Mouse (Mus musculus) neural tube, embryonic 12.5 days (tissue): Measurements from ENCODE around the gene Lmntd1. TPM values are rescaled to one million over a fixed set of nuclear protein-coding genes. Genes with fewer than 3 reads are reported as not detected.

ENCODE experiments used
- ATAC-seq: fragments of 200-750 bp; cut with Nextera tagmentation; 2 replicates; pipeline ENCODE4 v1.8.0; 2017; ENCODE audit warnings: low read depth, mild to moderate bottlenecking, moderate TSS enrichment, moderate library complexity; ENCODE audit not compliant: low FRiP score
- H3K27ac ChIP-seq: fragments of 300-500 bp; sonication (generic); 2 replicates; pipeline ENCODE4 v1.5.1; 2016
- H3K27me3 ChIP-seq: fragments of 300-500 bp; sonication (generic); replicated peaks from 2 replicates; pipeline ENCODE4 v1.6.1; 2016; ENCODE audit warnings: mild to moderate bottlenecking
- H3K36me3 ChIP-seq: fragments of 300-500 bp; sonication (generic); 2 replicates; pipeline ENCODE4 v1.6.1; 2016; ENCODE audit warnings: mild to moderate bottlenecking
- H3K4me1 ChIP-seq: fragments of 300-500 bp; sonication (generic); 2 replicates; pipeline ENCODE4 v1.6.1; 2016
- H3K4me2 ChIP-seq: fragments of 300-500 bp; sonication (generic); replicated peaks from 2 replicates; pipeline ENCODE4 v1.6.1; 2016; ENCODE audit warnings: mild to moderate bottlenecking
- H3K4me3 ChIP-seq: fragments of 300-500 bp; sonication (generic); 2 replicates; pipeline ENCODE4 v1.5.1; 2016
- H3K9ac ChIP-seq: fragments of 300-500 bp; sonication (generic); 2 replicates; pipeline ENCODE4 v1.6.1; 2016; ENCODE audit warnings: mild to moderate bottlenecking
- H3K9me3 ChIP-seq: fragments of 300-500 bp; sonication (generic); 2 replicates; pipeline ENCODE4 v1.6.1; 2016; ENCODE audit warnings: mild to moderate bottlenecking
- whole genome bisulfite sequencing: fragments of 180-500 bp; shearing (Covaris S2); methylation state at CpG from one replicate; pipeline ENCODE4 v1.1.7; 2016; 5-methylcytosine and 5-hydroxymethylcytosine counted together
- polyA plus RNA-seq: library from polyadenylated mRNA; unstranded; fragments of >200 nt; fragmentation: Nextera tagmentation; extraction: Ambion mirVana; gene quantifications from 2 replicates; pipeline ENCODE4 v1.2.1, GENCODE M21; 2016

The Lmntd1 gene
- polyA plus RNA-seq, 1 experiment from 2014 or later: 0.60 TPM

DNA sequence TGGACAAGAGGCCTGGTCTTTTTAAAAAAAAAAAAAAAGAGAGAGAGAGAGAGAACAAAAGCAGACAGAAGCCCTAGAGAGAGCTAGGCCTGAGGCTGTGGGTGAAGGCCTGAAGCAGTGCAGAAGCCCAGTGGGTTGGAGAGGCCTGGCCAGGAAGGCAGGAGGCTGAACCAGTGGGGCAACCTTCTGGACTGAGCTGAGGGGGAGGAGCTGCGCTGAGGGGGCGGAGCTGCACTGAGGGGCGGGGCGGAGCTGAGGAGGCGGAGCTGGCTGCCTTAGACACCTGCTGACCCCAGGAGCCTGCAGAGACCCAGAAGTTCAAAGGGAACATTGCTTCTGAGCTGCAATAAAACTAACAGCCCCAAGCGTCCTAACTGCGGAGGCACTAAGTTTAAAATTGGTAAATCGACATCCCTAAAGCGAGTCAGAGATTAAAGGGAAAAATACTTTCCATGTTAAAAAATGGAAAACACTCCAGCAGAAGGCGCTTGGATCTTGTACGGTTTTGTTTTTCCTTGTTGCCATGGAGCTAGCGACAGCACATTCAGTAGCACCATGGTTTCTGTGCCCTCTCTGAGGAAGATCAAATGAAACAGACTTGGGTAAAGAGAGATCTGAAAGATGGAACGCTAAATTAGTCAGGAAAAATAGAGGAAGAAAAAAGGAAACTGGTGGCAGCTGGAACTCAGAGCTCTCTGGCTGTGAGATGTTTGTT, 68.0 kb downstream of the Lmntd1 start:
- H3K4me2 ChIP-seq: no peak overlapping the region
- H3K27me3 ChIP-seq: no peaks in the 10 kb centered on the region
- ATAC-seq: peak; percentile 63
- H3K4me3 ChIP-seq: no peak overlapping the region
- 9% methylated on average over 13 of the region's 13 CpGs for WGBS
- H3K9me3 ChIP-seq: peaks cover 8% of the 10 kb centered on the region; the same call in 1 of the 2 replicates
- H3K27ac ChIP-seq: no peak overlapping the region
- no peaks in the 10 kb centered on the region for H3K36me3 ChIP-seq
- H3K9ac ChIP-seq: no peak overlapping the region
- H3K4me1 ChIP-seq: no peaks in the 10 kb centered on the region

GRCm38 (mm10) chr6:145544838-145545237, 69.3 kb downstream of the Lmntd1 start:
- H3K27ac ChIP-seq: no peak overlapping the region
- WGBS: 89% methylated on average over 2 of the region's 2 CpGs
- no peaks in the 10 kb centered on the region for H3K27me3 ChIP-seq
- ATAC-seq: no peak
- H3K9ac ChIP-seq: no peak overlapping the region
- H3K4me3 ChIP-seq: no peak overlapping the region
- peaks cover 8% of the 10 kb centered on the region; the same call in 1 of the 2 replicates for H3K9me3 ChIP-seq
- H3K4me2 ChIP-seq: no peak overlapping the region
- no peaks in the 10 kb centered on the region for H3K4me1 ChIP-seq
- H3K36me3 ChIP-seq: no peaks in the 10 kb centered on the region

GRCm38 (mm10) chr6:145544304-145544703, 69.8 kb downstream of the Lmntd1 start:
- no peak overlapping the region for H3K9ac ChIP-seq
- 93% methylated on average over 12 of the region's 12 CpGs for WGBS
- H3K4me3 ChIP-seq: no peak overlapping the region
- no peaks in the 10 kb centered on the region for H3K27me3 ChIP-seq
- H3K4me1 ChIP-seq: peaks cover 5% of the 10 kb centered on the region
- no peak overlapping the region for H3K27ac ChIP-seq
- no peak for ATAC-seq
- peaks cover 8% of the 10 kb centered on the region; the same call in 1 of the 2 replicates for H3K9me3 ChIP-seq
- no peaks in the 10 kb centered on the region for H3K36me3 ChIP-seq
- no peak overlapping the region for H3K4me2 ChIP-seq

DNA sequence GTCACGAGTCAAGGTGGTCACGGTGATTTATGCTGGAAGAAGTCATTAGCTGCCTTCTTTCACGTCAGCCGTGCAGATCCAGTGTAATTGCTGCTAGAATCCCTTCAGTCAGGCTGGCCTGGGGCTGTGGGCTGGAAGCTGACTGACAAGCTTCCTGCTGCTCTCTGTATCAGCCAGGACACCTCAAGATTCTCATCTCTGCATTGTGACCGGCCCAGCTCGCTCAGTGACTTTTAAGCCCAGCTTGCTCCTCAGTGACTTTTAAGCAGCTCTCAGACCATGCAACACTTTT, 74.6 kb downstream of the Lmntd1 start:
- ATAC-seq: peak; percentile 70
- H3K4me1 ChIP-seq: peaks cover 15% of the 10 kb centered on the region
- no peak overlapping the region for H3K27ac ChIP-seq
- H3K4me3 ChIP-seq: no peak overlapping the region
- no peak overlapping the region for H3K9ac ChIP-seq
- H3K4me2 ChIP-seq: no peak overlapping the region
- H3K9me3 ChIP-seq: peaks cover 8% of the 10 kb centered on the region; the same call in 1 of the 2 replicates
- no peaks in the 10 kb centered on the region for H3K36me3 ChIP-seq
- H3K27me3 ChIP-seq: no peaks in the 10 kb centered on the region
- 25% methylated on average over 6 of the region's 6 CpGs for WGBS

DNA sequence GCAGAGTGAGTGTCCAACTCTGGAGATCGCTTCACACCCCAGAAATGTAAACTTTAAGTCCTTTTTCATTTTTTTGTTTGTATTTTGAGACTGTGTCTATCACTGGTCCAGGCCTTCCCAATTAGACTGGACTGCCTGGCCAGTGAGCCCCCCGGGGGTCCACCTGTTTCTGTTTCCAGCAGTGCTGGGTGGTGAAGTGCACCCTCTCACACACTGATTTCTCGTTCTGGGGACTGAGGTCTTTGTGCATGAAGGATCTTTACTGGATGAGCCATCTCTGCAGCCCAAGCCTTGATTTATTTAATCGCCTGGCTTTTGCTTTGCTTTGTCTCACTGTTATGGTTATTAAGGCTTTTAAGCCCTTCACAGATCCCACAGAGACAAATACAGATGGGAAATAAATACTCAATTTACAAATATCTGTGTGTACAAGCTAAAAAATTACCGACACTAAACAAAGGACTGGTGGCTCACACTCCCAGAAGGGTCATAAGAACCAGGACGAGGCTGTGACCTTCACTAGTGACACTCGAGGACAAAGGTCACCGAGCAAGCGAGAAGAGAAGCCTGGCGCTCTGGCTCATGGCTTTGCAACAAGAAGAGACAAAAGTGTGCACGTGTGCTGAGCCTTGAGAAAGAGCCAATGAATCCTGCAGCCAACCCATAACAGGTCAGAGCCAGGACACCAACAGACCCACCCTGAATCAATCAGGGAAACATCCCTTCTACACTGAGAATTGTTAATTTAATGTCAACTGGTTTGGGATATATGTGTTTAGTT, 75.1 kb downstream of the Lmntd1 start:
- Histone ChIP-seq H3K27ac (no peak overlapping the region), H3K36me3 (no peaks in the 10 kb centered on the region), H3K9me3 (peaks cover 8% of the 10 kb centered on the region; the same call in 1 of the 2 replicates), H3K4me2 (no peak overlapping the region), H3K4me1 (peaks cover 15% of the 10 kb centered on the region), H3K27me3 (no peaks in the 10 kb centered on the region), H3K4me3 (no peak overlapping the region), H3K9ac (no peak overlapping the region)
- peak; percentile 71 for ATAC-seq
- 29% methylated on average over 11 of the region's 11 CpGs for WGBS

GRCm38 (mm10) chr6:145530464-145530863, 83.7 kb downstream of the Lmntd1 start:
- no peak for ATAC-seq
- Histone ChIP-seq H3K27me3 (no peaks in the 10 kb centered on the region), H3K4me2 (no peak overlapping the region), H3K9me3 (no peaks in the 10 kb centered on the region), H3K27ac (no peak overlapping the region), H3K36me3 (no peaks in the 10 kb centered on the region), H3K4me3 (no peak overlapping the region), H3K4me1 (no peaks in the 10 kb centered on the region), H3K9ac (no peak overlapping the region)
- 73% methylated on average over 3 of the region's 3 CpGs for WGBS

DNA sequence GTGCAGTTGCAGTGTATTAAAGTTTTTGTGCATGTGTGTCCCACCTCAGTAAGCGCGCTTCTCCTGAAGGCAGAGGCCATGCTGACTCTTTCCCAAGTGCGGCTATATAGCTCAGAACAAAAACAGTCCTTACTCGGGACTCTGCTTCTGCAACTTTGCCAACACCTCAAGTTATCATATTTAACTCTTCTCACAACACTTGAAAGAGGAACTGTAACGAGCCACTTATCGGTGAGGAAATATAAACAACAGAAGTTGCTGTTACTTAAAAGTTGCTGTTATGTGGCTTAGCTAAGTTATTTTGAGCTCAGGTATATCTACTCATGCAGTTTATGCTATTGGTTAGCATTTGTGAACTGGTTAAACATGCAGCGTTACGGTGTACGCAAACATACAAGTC, 90.8 kb downstream of the Lmntd1 start:
- Histone ChIP-seq H3K9me3 (no peaks in the 10 kb centered on the region), H3K4me1 (no peaks in the 10 kb centered on the region), H3K9ac (no peak overlapping the region), H3K27me3 (no peaks in the 10 kb centered on the region), H3K4me2 (no peak overlapping the region), H3K4me3 (no peak overlapping the region), H3K36me3 (no peaks in the 10 kb centered on the region), H3K27ac (no peak overlapping the region)
- no peak for ATAC-seq
- WGBS: 93% methylated on average over 9 of the region's 9 CpGs

DNA sequence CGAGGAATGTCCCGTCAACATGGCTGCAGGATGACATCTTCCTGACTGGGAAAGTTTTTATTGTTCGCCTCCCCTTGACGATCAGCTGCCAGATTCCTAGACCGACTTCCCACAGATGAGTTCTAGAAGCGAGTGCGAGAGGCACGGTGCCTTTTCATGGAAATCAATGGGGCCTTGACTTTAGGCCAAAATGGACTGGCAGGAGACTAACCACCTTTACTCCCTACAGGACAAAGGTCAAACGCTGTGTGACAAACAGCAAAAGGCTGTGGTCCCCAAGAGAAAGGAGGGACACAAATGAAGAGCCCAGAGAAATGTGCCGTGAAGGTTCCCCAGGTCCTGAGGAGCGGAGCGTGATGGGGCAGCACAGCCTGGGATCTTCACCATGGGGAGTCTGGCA, 91.5 kb downstream of the Lmntd1 start:
- Histone ChIP-seq H3K4me2 (no peak overlapping the region), H3K36me3 (no peaks in the 10 kb centered on the region), H3K4me1 (no peaks in the 10 kb centered on the region), H3K9ac (no peak overlapping the region), H3K9me3 (no peaks in the 10 kb centered on the region), H3K27me3 (no peaks in the 10 kb centered on the region), H3K27ac (no peak overlapping the region), H3K4me3 (no peak overlapping the region)
- no peak for ATAC-seq
- 82% methylated on average over 12 of the region's 12 CpGs for WGBS

GRCm38 (mm10) chr6:145517002-145517401, 97.1 kb downstream of the Lmntd1 start:
- no peak overlapping the region for H3K27ac ChIP-seq
- no peak overlapping the region for H3K4me3 ChIP-seq
- ATAC-seq: no peak
- 39% methylated on average over 10 of the region's 10 CpGs for WGBS
- H3K4me2 ChIP-seq: no peak overlapping the region
- H3K9me3 ChIP-seq: no peaks in the 10 kb centered on the region
- H3K36me3 ChIP-seq: no peaks in the 10 kb centered on the region
- H3K27me3 ChIP-seq: no peaks in the 10 kb centered on the region
- no peak overlapping the region for H3K9ac ChIP-seq
- H3K4me1 ChIP-seq: peaks cover 4% of the 10 kb centered on the region; the same call in 1 of the 2 replicates

DNA sequence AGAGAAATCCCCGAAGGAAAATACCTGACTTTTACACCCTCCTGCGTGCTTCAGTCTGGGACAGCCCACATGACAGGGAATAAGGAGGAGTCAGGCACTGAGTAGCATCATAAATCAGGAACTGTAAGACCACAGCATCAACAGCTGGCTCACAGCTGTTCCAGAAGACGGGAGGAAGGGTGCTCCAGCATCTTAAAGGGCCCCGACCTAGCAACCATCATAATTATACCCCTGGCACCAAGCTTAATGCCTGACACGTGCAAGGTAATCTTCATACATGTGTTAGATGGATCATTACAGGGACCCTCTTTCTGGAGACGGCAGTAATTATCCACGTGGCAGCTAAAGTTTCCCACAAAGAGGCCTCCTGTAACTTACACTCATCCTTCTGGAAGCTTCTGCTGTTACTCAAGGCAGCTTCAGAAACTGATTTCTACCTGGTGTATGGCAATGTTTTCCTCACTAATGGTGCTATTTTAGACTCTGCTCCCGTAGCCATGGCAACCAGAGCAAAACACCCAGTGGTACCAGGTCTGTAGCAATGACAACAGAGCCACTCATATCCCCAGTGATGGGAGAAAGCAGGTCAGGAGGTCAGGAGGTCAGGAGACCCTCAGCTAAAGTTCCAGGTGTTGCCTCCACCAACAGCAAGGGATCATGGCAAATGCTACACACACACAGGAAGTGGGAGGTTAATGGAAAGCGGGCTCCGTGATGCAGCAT, 98.1 kb downstream of the Lmntd1 start:
- Histone ChIP-seq H3K9me3 (no peaks in the 10 kb centered on the region), H3K9ac (no peak overlapping the region), H3K4me3 (no peak overlapping the region), H3K36me3 (no peaks in the 10 kb centered on the region), H3K4me1 (peaks cover 4% of the 10 kb centered on the region; the same call in 1 of the 2 replicates), H3K4me2 (no peak overlapping the region), H3K27me3 (no peaks in the 10 kb centered on the region), H3K27ac (no peak overlapping the region)
- 65% methylated on average over 10 of the region's 10 CpGs for WGBS
- no peak for ATAC-seq

- WGBS: 64% methylated on average over 8 of the region's 8 CpGs
- no peaks in the 10 kb centered on the region; the same call in 1 of the 2 replicates for H3K4me1 ChIP-seq
- H3K4me3 ChIP-seq: no peak overlapping the region
- no peak overlapping the region for H3K9ac ChIP-seq
- H3K27me3 ChIP-seq: no peaks in the 10 kb centered on the region
- ATAC-seq: no peak
- H3K27ac ChIP-seq: no peak overlapping the region
- H3K9me3 ChIP-seq: no peaks in the 10 kb centered on the region
- H3K4me2 ChIP-seq: no peak overlapping the region
- no peaks in the 10 kb centered on the region for H3K36me3 ChIP-seq
Observed at GRCm38 (mm10) chr6:145511265-145511664, 102.9 kb downstream of the Lmntd1 start.

DNA sequence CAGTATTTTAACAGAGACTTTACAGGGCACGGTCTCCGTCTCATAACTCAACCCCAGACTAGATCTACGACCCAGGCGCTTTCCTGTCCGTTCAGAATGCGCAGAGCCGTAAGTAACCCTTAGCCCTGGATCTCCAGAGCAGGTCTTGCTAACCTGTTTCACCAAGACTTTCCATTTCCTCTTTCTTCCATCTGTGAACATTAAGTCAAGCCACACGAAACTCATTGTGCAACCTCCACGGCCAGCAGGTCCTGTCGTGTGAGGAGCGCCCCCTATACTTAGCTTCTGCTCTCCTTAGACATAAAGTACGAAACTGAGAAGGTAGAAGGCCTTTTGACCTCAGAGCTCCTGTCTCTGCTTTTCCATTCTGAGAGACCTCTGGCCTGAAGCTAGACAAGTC, 105.3 kb downstream of the Lmntd1 start:
- Histone ChIP-seq H3K36me3 (no peaks in the 10 kb centered on the region), H3K4me1 (no peaks in the 10 kb centered on the region), H3K9me3 (0 out of 2 replicates have a peak, but pooled peaks cover 5% of the 10 kb centered on the region), H3K27ac (no peak overlapping the region), H3K4me2 (no peak overlapping the region), H3K9ac (no peak overlapping the region), H3K4me3 (no peak overlapping the region), H3K27me3 (no peaks in the 10 kb centered on the region)
- WGBS: 80% methylated on average over 12 of the region's 12 CpGs
- ATAC-seq: no peak
